ENCODE assay signal across 25 mouse cellular contexts in genomic region chr13:24107058-24107457, GRCm38 (mm10).
"Had no signal": no experiment of that assay in that cellular context is flagged by ENCODE, and none has a peak within 500 bp of the region (broad histone marks: within the 10 kb centered on the region; RNA-seq: fewer than 3 reads in every experiment).

No protein-coding gene starts in this region.

- H3K9me3 ChIP-seq: heart, embryonic 10.5 days; heart, embryonic 12.5 days; hindbrain, embryonic 13.5 days; hindbrain, embryonic 15.5 days; kidney, embryonic 15.5 days; limb, embryonic 13.5 days; limb, embryonic 15.5 days; liver, embryonic 13.5 days; liver, embryonic 15.5 days had no signal

- H3K9ac ChIP-seq: hindbrain, embryonic 13.5 days; hindbrain, embryonic 15.5 days; kidney, embryonic 15.5 days; limb, embryonic 13.5 days; limb, embryonic 15.5 days; liver, embryonic 13.5 days; liver, embryonic 15.5 days had no signal

- H3K4me3 ChIP-seq: heart, embryonic 10.5 days; heart, embryonic 12.5 days; hindbrain, embryonic 13.5 days; hindbrain, embryonic 15.5 days; kidney, embryonic 15.5 days; limb, embryonic 13.5 days; limb, embryonic 15.5 days; liver, embryonic 13.5 days; liver, embryonic 15.5 days had no signal

- H3K4me1 ChIP-seq: liver, embryonic 13.5 days; liver, embryonic 15.5 days had no signal

- H3K4me2 ChIP-seq: heart, embryonic 12.5 days; hindbrain, embryonic 13.5 days; hindbrain, embryonic 15.5 days; kidney, embryonic 15.5 days; limb, embryonic 13.5 days; limb, embryonic 15.5 days; liver, embryonic 13.5 days; liver, embryonic 15.5 days had no signal

- H3K36me3 ChIP-seq: heart, embryonic 10.5 days; heart, embryonic 12.5 days; hindbrain, embryonic 13.5 days; hindbrain, embryonic 15.5 days; liver, embryonic 13.5 days; liver, embryonic 15.5 days had no signal

- DNase-seq: gastrocnemius, postnatal 14 days; gastrocnemius, postnatal 36 days; heart, adult 18-20 months; heart, postnatal 10 days; kidney, adult 11 months; kidney, adult 2 months; kidney, adult 9 months; kidney, postnatal 14 days; kidney, postnatal 36 days; layer of hippocampus, adult 9-11 months; layer of hippocampus, postnatal 36 days; left cerebral cortex, postnatal 4 days; liver, embryonic 13.5 days; lung, adult 18-20 months had no signal

- H3K27ac ChIP-seq: heart, embryonic 10.5 days; hindbrain, embryonic 15.5 days; hindbrain, postnatal 0 days; kidney, embryonic 15.5 days; kidney, postnatal 0 days; limb, embryonic 13.5 days; limb, embryonic 15.5 days; liver, embryonic 13.5 days; liver, embryonic 15.5 days had no signal

- H3K27me3 ChIP-seq: hindbrain, embryonic 13.5 days; hindbrain, embryonic 15.5 days; kidney, embryonic 15.5 days; limb, embryonic 13.5 days; limb, embryonic 15.5 days; liver, embryonic 15.5 days had no signal

- ATAC-seq: hindbrain, postnatal 0 days; intestine, embryonic 16.5 days had no signal
